Mouse (Mus musculus): ENCODE data around the gene Tmem117.

Gene Tmem117

DNA sequence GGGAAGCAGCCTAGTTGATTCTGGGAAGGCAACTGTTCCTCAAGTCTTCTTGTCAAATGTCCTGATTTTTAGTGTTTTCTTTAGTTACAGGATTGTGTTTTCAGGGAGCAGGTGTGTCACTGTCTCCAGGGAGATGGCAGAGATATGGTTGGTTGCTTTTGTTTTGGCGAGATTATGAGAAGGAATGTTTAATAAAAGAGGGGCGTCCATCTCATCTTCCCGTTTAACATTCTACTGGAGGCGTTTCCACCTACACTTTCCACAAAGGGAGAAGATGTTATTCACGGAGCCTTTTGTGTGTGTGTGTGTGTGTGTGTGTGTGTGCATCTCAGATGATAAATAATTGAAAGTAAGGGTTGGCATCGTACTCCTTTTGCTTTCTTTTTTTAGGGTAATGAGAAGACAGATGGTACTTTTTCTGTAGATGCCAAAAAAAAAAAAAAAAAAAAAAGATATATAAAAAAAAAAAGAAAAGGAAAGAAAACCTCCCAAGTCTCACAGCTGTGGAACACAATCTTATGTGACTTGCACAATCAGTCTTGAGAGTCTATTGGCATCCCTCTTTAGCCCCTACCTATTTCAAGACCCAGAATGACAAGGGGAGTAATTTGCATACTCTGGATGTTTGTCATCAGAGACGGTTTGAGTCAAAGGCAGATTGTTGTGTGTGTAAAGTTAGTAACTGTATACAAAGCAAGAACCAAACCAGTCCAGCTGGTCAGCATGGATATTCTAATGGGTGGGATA is 142.0 kb downstream of the Tmem117 start:
- DNase-seq (ENCODE audit: low read depth): no peak

DNA sequence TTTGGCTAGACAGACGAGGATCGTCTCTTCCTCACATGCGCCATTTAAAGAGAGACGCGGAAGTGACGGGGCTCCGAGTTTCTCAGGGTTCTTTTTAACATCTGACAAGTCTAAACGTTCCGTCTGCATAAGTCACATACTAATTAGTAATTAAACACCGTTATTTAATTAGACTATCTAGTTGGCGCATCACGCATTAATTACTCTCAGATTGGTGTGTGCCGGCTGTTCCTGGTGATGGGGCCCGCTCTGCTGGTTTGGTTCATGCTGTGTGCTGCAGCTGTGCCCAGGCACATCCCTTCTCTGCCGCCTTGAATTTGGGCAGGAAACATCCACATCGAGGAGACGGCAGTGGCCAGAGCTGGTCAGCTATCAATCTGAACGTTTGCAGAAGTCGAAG is 142.7 kb downstream of the Tmem117 start:
- no peak for DNase-seq (ENCODE audit: low read depth)

DNA sequence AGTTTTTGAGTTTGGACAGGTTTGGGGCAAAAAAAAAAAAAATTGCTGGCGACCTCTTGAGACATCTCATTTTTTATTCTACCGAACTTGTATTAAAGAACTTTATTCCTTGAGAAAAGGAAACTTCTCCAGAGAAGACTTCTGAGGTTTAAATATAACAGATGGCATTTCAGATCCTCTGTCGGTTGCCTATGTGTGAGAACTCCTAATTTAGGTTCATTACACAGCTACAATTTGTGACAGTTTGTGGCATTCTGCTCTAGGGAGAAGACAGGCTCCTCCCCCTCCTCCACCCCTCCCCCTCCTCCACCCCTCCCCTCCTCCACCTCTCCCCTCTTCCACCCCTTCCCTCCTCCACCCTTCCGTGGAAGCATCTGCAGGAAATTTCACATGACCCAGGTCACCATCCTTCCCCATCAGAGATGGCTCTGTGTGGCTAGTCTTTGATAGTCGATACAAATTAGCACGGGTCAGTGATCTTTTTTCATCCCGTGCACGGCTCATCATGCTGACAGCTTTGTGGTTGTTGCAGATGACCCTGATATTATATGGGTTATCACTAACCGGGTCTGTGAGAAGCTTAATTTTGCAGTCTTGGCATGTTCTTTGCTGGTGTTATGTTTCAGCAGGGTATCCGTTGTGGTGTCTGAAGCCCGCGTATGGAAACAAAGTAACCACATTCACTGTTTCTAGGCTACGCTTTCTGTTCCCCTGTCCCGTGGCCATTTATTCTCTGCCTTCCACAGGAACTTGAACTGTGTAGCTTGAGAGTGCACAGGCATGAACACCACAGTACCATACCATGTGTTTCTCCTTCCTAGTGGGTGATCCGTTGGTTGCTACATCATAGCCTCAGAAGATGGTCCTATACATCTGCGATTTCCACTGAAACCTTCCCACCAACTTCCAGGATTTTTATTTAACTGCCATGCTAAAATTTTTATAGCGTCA is 147.4 kb downstream of the Tmem117 start:
- no peak for DNase-seq (ENCODE audit: low read depth)

- DNase-seq (ENCODE audit: low read depth): no peak
Observed at GRCm38 (mm10) chr15:94781556-94781955, 152.5 kb downstream of the Tmem117 start.

- DNase-seq (ENCODE audit: low read depth): no peak
Observed at GRCm38 (mm10) chr15:94793455-94793854, 164.4 kb downstream of the Tmem117 start.

GRCm38 (mm10) chr15:94795484-94795883 is 166.5 kb downstream of the Tmem117 start:
- no peak for DNase-seq (ENCODE audit: low read depth)

- DNase-seq (ENCODE audit: low read depth): no peak
Observed at GRCm38 (mm10) chr15:94798236-94798635, 169.2 kb downstream of the Tmem117 start.

DNA sequence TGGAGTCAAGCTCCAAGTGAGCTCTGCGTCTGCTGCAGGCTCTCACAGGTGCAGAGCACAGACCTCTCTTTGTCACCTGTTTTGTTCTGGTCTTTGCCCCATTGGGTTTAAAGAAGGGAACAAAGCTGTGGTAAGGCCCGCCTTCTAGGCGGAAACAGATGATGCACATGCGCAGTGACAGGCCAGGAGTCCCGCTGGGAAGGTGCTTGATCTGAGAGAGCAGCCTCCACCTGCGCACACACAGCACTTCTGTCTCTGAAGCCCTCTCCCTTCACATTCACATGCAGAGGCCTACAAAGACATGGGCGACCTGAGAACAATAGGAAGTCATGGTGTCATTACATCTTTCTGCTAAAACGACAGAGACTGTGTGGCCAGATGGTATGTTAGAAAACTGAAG is 172.4 kb downstream of the Tmem117 start:
- DNase-seq (ENCODE audit: low read depth): no peak

DNA sequence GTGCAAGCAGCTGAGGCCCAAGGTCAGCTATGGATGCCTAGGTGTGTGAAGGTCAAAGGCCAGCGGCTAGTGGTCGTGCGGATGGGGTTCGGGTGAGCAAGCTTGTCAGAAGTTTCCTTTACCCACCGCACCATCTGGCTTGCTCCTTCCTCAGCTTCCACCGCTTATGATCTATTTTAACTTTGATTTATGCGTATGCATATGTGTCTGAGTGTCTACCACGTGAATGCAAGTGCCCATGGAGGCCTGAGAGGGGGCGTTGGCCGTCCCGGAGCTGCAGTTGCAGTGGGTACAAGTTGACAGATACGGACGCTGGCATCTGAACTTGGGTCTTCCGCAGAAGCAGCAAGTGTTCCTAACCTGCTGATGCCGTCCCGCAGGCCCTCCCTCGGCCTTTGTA is 173.8 kb downstream of the Tmem117 start:
- no peak for DNase-seq (ENCODE audit: low read depth)

GRCm38 (mm10) chr15:94803624-94804342 is 174.8 kb downstream of the Tmem117 start:
- DNase-seq (ENCODE audit: low read depth): no peak

DNA sequence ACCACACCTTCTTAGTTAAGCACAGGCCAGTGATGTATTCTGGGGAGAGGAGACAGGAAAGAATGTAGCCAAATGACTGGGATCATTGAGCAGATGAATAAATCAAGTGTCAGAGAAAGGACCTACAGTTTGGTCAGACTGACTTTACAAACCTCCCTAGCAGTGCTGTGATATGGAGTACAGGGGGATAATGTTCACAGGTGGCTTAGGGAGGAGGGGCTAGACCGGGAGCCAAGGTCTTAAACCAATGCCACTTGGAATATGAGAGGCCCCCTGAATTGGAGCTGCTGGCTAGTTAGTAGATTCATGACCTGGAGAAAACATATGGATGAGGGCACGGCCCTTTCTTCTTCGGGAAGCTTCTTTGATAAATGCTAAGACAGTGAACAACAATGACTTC is 177.0 kb downstream of the Tmem117 start:
- no peak for DNase-seq (ENCODE audit: low read depth)

DNA sequence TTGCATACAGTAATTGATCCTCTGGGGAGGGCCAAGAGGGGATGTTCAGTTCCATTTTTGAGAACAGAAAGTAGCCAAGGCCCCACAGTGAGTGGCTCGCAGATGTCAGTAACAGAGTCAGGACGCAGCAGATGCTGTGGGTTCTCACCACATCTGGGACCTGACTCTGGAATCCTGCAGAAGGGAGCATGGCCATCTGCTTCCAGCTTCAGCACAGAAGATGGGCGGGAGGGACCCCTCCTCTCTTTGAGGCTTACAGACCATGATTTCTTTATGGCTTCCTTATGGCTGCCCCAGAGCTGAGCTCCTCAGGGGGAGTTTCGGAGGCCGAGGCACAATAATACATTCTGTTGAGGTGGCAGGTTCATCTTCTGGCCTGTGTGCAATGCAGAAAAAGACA is 182.5 kb downstream of the Tmem117 start:
- DNase-seq (ENCODE audit: low read depth): no peak

GRCm38 (mm10) chr15:94814213-94815100 is 185.4 kb downstream of the Tmem117 start:
- DNase-seq (ENCODE audit: low read depth): no peak

GRCm38 (mm10) chr15:94835634-94836033 is 206.6 kb downstream of the Tmem117 start:
- DNase-seq (ENCODE audit: low read depth): no peak

DNA sequence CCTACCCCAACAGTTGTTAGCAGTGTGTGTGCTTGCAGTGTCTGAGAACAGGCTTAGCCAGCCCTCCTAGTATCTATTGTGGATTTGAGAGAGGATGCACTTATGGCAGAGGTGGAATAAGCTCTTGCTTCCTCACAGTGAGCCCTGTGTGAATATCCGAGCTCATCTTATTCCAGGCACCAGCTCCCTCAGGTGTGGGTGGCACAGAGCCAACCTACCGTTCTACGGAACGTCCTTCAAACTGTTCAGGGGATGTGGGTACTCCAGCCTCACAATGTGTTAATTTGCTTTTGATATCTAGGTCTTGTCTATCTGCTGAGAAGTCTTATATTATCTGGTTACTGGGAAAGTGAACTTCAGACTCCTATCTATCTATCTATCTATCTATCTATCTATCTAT is 209.6 kb downstream of the Tmem117 start:
- DNase-seq (ENCODE audit: low read depth): no peak

GRCm38 (mm10) chr15:94847501-94847900 is 218.5 kb downstream of the Tmem117 start:
- DNase-seq (ENCODE audit: low read depth): no peak

- DNase-seq (ENCODE audit: low read depth): no peak
Observed at GRCm38 (mm10) chr15:94859641-94860040, 230.6 kb downstream of the Tmem117 start.

- no peak for DNase-seq (ENCODE audit: low read depth)
Observed at GRCm38 (mm10) chr15:94861173-94861572, 232.1 kb downstream of the Tmem117 start.

DNA sequence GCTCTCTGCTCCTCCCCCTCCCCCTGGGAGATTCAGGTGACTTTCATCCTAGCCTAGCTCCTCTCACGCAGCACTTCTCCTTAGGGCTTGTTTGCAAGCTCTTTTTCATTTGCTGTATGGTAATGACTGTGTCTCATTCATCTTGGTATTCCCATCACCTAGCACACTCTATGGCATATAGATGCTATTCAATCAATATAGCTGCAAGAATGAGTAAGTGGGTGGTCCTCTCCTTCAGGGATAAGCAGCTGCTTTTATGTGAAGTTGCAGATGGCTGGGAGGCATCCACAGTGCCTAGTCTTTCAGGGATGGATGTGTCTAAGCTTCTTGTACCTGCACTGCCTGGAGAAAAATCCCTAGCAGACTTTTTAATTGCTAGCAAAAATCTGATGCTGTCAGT is 235.1 kb downstream of the Tmem117 start:
- no peak for DNase-seq (ENCODE audit: low read depth)

DNA sequence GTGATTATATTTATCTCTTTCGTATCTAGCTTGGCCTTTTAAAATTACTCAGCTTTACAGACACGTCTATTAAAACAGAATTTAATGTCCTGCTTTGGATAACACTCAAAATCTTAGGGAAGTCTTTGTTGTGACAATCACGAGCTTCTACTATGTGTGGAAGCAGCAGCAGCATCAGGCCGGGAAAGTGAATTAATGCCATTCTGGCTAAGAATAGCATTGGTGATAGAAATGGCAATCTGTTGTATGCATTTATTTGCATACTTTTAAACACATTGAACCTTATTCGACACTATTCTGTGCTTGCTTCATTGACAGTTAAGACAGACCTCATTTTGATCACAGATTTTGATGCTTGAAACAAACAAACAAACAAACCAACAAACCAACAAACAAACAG is 239.3 kb downstream of the Tmem117 start:
- DNase-seq (ENCODE audit: low read depth): no peak

GRCm38 (mm10) chr15:94885026-94885425 is 256.0 kb downstream of the Tmem117 start:
- DNase-seq (ENCODE audit: low read depth): no peak

Data from c-Kit-positive CD71-positive TER-119-negative erythroid progenitor cells, embryonic 14.5 days (primary cell).